Mouse (Mus musculus) R1 (cell line): ENCODE measurements around the gene Gm3164.
"Not testable (repeated sequence)": the region's sequence is repeated elsewhere in the genome, so short reads cannot be mapped to it uniquely, and the experiment has no call there.

Experiments
- DNase-seq: peaks from one replicate; pipeline ENCODE4 v3.0.0-alpha.2; 2018; ENCODE audit warnings: low read depth, low spot score

The Gm3164 gene

DNA sequence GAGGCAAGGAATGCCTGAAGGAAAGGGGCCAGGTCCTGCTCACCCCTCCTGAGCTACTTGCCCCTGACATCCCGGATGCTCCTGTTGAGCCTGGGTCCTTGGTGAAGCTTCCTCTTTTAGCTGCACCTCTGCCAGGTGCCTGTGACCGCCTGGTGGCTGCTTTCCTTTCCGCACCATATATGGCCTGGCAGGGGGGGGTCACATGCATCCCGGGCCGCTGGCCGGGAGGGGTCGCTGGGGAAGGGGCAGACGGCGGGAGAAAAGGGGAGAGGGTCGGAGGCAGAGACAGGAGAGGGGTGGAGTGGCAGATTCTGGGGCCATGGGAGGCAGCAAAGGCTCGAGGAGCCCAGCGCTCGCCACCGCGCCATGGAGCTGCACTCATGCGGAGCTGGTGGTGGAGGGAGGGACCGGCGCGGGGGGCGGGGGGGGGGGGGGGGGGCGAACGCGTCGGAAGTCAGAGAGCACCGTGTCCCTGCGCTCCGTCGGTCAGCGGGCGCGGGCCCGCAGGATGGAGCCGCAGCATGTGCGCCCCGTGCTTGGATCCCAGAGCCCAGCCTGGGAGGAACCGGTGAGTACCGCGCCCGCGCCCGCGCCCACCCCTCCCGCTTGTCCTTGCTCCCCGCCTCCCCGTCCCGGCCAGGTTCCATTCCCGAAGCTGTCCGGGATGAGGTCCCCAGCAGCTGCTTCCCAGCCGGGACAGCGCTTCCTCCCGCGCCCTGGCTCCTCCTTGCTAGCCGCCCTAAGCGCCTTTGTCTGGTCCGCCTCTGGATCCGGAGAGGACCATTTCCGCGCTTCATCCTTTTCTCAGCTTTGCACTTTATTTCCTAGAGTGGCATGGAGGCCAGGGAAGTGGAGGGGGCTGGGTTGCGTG, at the start of gene Gm3164:
Gm3164 (plus strand) TSS at position 484 of the 871 bp plus-strand sequence.
- peak; percentile 23 for DNase-seq

GRCm38 (mm10) chr14:4368991-4369390, 46.3 kb upstream of the Gm3164 start:
- DNase-seq = not testable (repeated sequence)

DNA sequence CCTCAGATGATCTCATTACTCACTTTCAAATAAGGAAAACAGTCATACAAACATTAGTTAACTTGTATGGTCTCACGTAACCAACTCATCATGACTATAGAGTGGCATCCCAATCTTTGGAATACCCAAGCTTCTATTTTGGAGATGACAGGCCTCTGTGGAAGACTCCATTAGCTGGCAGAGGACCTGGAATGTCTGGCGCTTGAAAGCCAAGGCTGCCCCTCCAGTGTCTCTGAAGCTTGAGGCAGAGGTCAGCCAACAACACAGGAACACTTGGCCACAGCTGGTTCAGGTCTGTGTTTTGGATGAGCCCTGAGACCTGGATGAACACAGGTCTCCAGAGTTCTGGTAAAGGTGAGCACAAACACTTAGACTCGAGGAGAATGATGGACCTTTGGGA, 45.6 kb upstream of the Gm3164 start:
- not testable (repeated sequence) for DNase-seq

GRCm38 (mm10) chr14:4377871-4378270, 37.4 kb upstream of the Gm3164 start:
- DNase-seq = not testable (repeated sequence)

DNA sequence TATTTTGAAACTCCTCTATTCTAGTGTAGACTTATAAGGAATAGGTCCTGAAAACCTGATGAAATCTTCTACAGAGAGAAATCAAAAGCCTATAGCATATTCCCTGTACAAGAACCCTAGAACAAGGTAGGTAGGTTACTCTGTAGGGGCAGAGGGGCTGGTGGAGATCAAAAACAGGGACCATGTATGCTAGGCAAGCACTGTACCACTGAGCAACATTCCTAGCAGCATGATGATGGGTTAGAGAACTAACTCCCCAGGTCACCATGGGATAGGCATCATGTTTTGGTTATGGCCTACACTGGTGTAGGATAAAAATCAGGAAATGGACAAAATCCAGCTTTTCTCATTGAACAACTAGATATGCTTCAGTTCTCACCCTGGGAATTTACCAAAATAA, 29.6 kb upstream of the Gm3164 start:
- not testable (repeated sequence) for DNase-seq

DNA sequence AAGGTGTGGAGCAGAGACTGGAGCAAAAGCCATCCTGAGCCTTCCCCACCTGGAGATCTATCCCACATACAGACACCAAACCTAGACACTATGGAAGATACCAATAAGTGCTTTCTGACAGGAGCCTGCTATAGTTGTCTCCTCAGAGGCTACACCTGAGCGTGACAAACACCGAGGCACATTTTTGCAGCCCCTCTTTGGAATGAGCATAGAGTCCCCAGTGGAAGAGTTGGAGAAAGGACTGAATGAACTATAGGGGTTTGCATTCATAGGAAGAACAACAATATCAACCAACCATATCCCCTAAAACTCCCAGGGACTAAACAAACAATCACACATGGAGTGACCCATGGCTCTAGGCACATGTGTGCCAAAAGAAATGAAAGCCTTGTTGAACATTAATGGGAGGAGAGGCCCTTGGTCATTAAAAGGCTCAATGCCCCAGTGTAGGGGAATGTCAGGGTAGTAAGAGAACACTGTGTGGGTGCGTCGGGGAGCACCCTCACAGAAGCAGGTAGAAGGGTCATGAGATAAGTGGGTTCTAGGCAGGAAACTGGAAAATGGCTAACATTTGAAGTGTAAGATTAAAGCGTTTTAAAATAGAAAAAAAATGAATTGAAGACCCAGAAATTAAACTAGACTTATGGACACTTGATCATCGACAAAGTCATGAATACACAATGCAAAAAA, 22.3 kb upstream of the Gm3164 start:
- not testable (repeated sequence) for DNase-seq

GRCm38 (mm10) chr14:4397226-4397625, 18.0 kb upstream of the Gm3164 start, which contains the start of gene Gm3159:
Gene Gm3159 (plus strand): TSS chr14:4397526.
- not testable (repeated sequence) for DNase-seq

DNA sequence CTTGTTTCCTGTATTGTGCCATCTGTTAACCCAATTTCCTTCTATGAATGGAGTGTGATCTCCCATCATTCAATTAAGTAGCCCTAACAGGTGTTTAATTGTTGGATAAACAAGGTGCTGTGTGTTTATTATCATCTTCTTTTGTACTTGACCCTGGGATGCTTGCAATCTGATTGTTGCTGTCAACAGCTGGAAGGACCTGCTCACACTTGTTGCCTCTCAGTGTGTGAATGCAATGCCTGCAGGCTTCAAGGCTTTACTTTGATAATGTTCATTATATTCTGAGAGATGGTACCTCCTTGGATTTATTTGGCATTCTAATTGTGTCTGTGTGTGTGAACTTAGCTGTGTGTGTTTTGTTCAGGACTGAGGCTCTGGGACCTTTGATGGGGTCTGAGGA, 16.6 kb upstream of the Gm3164 start:
- not testable (repeated sequence) for DNase-seq

DNA sequence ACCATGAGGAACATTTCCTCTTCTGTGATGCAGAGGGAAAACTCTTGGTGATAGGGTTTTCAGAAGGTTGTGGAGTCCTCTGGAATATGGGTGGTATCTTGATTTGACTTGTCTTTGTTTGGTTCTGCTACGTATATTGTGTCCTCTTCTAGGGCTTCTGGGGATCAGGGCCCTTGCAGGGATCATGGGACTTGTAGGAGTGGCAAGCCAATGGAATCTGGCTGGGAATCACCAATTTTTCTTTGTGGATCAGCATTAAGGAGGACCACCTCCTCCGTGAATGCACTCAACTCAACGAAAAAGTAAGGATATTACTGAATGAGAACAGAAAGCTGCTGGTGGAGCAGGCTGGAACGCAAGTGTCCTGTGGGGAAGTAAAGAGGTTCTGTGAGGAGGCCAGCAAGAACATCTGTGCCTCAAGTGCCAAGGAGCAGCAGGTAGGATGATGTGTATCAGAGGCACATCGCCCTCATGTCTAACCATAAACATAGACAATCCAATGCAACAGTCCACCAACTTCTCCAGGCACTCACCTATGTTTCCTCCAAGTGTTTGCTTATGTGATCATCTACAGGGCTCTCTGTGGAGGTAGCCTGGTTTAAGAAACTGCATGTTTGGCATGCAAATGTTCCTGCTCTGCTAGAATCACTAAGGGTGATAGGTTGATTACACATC, 15.0 kb upstream of the Gm3164 start:
- DNase-seq = not testable (repeated sequence)

DNA sequence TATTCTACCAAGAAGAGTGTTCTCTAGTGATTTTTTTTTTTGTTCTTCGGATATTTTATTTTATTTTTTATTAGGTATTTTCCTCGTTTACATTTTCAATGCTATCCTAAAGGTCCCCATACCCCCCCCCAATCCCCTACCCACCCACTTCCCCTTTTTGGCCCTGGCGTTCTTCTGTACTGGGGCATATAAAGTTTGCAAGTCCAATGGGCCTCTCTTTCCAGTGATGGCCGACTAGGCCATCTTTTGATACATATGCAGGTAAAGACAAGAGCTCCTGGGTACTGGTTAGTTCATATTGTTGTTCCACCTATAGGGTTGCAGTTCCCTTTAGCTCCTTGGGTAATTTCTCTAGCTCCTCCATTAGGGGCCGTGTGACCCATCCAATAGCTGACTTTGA, 14.0 kb upstream of the Gm3164 start:
- not testable (repeated sequence) for DNase-seq

DNA sequence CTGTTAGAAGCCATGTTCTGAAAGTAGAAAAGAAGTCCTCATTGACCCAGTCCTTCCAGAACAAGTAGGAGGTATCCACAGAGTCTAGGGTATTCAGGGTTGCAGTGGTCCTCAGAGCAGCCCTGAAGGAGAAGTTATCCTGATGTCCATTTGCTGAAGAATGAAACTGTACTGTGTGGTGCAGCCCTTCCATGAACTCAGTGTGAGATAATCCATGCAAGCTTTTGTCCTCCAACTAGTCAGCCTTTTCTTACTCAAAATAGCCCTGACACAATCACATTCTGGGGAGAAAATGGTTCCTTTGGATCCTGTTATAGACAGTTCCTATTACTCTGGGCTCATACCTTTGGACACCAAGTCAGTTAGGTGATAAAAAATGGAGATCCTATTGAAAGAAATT, 11.4 kb upstream of the Gm3164 start:
- not testable (repeated sequence) for DNase-seq

- not testable (repeated sequence) for DNase-seq
These were observed 5.3 kb upstream of the Gm3164 start for GRCm38 (mm10) chr14:4409939-4410338.

DNA sequence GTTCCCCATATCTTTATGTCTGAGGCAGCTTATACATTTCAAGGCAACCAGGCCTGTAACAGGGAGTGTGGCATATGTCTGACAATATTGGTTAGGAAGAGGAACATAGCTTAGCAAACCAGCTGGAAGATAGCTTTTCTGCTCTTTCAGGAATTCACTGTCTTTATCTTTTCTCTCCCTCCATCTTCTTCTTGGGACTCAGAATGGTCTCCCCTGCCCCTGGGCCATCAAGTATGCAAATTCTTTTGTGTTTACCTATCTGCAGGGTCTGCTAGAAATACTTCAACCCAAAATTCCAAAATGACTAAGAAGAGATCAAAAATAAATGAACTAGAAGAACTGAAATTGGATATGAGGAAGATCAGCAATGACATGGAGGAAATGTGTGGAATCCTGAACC, 15.4 kb downstream of the Gm3164 start, which contains the start of gene Gm3173:
Gm3173 (plus strand) TSS at position 301 of the 400 bp plus-strand sequence.
- not testable (repeated sequence) for DNase-seq

GRCm38 (mm10) chr14:4481445-4481844, 66.2 kb downstream of the Gm3164 start, which contains the start of gene Gm3182:
Gene Gm3182 (plus strand): TSS chr14:4481745.
- DNase-seq = not testable (repeated sequence)
